Mouse (Mus musculus) forebrain, postnatal 0 days (tissue): ENCODE measurements around the gene Kcnk5. TPM values are rescaled to one million over a fixed set of nuclear protein-coding genes. Genes with fewer than 3 reads are reported as not detected.

Source experiments
- ATAC-seq: fragments of 200-750 bp; cut with Nextera tagmentation; 2 replicates; pipeline ENCODE4 v1.8.0; 2017; ENCODE audit warnings: mild to moderate bottlenecking, moderate library complexity
- DNase-seq: peaks from one replicate; pipeline ENCODE4 v3.0.0-alpha.2; 2015
- H3K27ac ChIP-seq: fragments of 300-500 bp; sonication (generic); 2 replicates; pipeline ENCODE4 v1.5.1; 2014; ENCODE audit warnings: low read depth, mild to moderate bottlenecking, antibody characterized with exemption, low read length, moderate library complexity, mixed read lengths
- H3K27me3 ChIP-seq: fragments of 300-500 bp; sonication (generic); 2 replicates; pipeline ENCODE4 v1.6.1; 2014; ENCODE audit warnings: mild to moderate bottlenecking, low read length, mixed read lengths; ENCODE audit not compliant: insufficient read depth
- H3K36me3 ChIP-seq: fragments of 300-500 bp; sonication (generic); 2 replicates; pipeline ENCODE4 v1.6.1; 2014; ENCODE audit warnings: mild to moderate bottlenecking, moderate library complexity; ENCODE audit not compliant: insufficient read depth
- H3K4me1 ChIP-seq: fragments of 300-500 bp; sonication (generic); 2 replicates; pipeline ENCODE4 v1.6.1; 2014; ENCODE audit warnings: antibody characterized with exemption; ENCODE audit not compliant: insufficient read depth
- H3K4me2 ChIP-seq: fragments of 300-500 bp; sonication (generic); 2 replicates; pipeline ENCODE4 v1.6.1; 2014; ENCODE audit warnings: low read depth, mild to moderate bottlenecking, moderate library complexity
- H3K4me3 ChIP-seq: fragments of 300-500 bp; sonication (generic); 2 replicates; pipeline ENCODE4 v1.5.1; 2014; ENCODE audit warnings: low read depth, low read length, mixed read lengths
- H3K9ac ChIP-seq: fragments of 300-500 bp; sonication (generic); 2 replicates; pipeline ENCODE4 v1.6.1; 2014; ENCODE audit warnings: mild to moderate bottlenecking
- H3K9me3 ChIP-seq: fragments of 300-500 bp; sonication (generic); 2 replicates; pipeline ENCODE4 v1.6.1; 2016; ENCODE audit warnings: low read length
- CTCF ChIP-seq: sonication (generic); IDR thresholded peaks from 2 replicates; pipeline ENCODE4 v1.5.1; 2016; ENCODE audit warnings: antibody characterized with exemption, control low read depth, low read depth
- WGBS: fragments of 180-500 bp; shearing (Covaris S2); extraction: QIAGEN DNeasy Blood & Tissue Kit; methylation state at CpG from one replicate; pipeline ENCODE4 v1.1.7; 2014; 5-methylcytosine and 5-hydroxymethylcytosine counted together
- polyA plus RNA-seq: library from polyadenylated mRNA; unstranded; fragments of >200 nt; fragmentation: Nextera tagmentation; extraction: Ambion mirVana; gene quantifications from 2 replicates; pipeline ENCODE4 v1.2.1, GENCODE M21; 2015
- total RNA-seq: library from RNA; depleted of rRNA; stranded (reverse); fragments of >200 nt; gene quantifications from 2 replicates; pipeline ENCODE4 v1.2.3, GENCODE M21; 2014; rRNA removed

The Kcnk5 gene
- 0.76 and 1.0 TPM in 2 replicates for total RNA-seq
- 0.63 and 0.71 TPM in 2 replicates for polyA plus RNA-seq

DNA sequence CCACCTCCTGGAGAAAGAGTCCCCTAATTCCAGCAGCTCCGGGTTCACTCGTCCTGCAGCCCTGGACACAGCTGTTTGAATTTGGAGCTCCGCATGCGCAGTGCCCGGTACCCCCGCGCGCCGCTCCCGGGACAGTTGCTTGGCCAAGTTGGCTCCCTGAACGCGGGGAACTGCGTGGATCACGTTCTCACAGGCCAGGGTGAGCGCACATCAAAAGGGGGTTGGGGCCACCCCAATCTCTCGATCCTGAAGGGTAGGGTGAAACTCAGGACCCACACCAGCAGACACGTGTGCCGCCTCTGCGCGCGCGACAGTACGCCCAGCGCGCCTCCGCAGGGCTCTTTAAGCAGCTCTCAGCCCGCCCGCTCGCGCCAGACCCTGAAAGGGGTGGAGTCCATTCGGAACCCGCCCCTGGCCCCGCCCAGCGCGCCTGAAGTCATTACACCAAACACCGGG lies at the start of gene Kcnk5:
TSS of gene Kcnk5 (minus strand) at position 344 of the 456 bp plus-strand sequence.
- DNase-seq (peak; percentile 80), ATAC-seq (peak; percentile 97)
- peak within 1 kb of the TSS; percentile 66 for H3K4me3 ChIP-seq
- H3K4me2 ChIP-seq: peak within 1 kb of the TSS; percentile 92
- H3K36me3 ChIP-seq: no peaks in the 10 kb centered on the region
- 3% methylated on average over 36 of the region's 36 CpGs for WGBS
- no peaks in the 10 kb centered on the region for H3K27me3 ChIP-seq
- no peak for TF ChIP-seq CTCF
- peak within 1 kb of the TSS; percentile 40 for H3K9ac ChIP-seq
- H3K27ac ChIP-seq: no peak within 1 kb of the TSS
- no peaks in the 10 kb centered on the region for H3K9me3 ChIP-seq
- H3K4me1 ChIP-seq: peaks cover 10% of the 10 kb centered on the region; the same call in 1 of the 2 replicates

DNA sequence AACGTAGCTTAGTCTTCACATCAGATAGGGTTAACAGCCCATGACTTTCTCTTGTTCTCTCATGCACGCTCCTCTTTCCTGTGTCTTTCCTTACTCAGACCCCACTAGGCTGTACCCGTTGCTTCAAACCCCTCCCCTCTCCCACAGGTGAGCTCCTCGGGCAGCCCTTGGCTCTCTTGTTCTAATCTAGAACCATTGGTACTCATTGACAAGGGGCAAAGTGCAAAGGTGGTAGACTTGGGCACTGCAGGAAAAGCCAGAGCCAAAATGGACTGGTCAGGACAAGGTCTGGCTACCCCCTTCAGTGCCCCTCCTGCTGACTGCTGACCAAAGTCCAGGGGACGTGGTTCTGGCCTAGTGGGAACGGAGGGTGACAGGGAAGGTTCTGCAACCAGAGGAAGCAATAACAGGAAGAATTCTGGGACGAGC lies 48.5 kb upstream of the Kcnk5 start:
- Histone ChIP-seq H3K9ac (no peak overlapping the region), H3K36me3 (no peaks in the 10 kb centered on the region), H3K4me1 (no peaks in the 10 kb centered on the region; the same call in 1 of the 2 replicates), H3K4me3 (no peak overlapping the region), H3K27me3 (no peaks in the 10 kb centered on the region), H3K9me3 (no peaks in the 10 kb centered on the region), H3K4me2 (no peak overlapping the region), H3K27ac (no peak overlapping the region)
- ATAC-seq (no peak), DNase-seq (no peak)
- WGBS: 90% methylated on average over 7 of the region's 7 CpGs
- TF ChIP-seq CTCF: no peak

DNA sequence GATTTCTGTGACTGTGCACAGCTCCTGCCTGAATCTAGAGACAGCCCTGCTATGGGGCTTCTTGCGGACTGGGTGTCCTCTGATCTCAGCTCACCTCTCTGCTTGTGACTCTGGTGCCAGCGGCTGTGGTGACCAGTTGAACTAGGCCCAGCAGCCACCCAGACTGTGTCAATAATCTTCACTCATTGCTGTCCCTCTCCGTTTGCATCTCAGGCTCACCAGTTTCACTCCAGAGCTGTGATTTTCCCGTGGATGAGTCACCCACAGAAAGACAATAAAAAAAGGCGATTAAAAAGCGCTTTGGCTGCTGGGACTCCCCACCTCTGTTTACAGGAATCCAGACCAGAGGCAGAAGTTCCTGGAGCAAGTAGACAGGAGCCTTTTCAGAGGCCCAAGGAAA lies 47.8 kb upstream of the Kcnk5 start:
- Histone ChIP-seq H3K4me1 (no peaks in the 10 kb centered on the region; the same call in 1 of the 2 replicates), H3K4me2 (no peak overlapping the region), H3K36me3 (no peaks in the 10 kb centered on the region), H3K9me3 (no peaks in the 10 kb centered on the region), H3K27ac (no peak overlapping the region), H3K4me3 (no peak overlapping the region), H3K27me3 (no peaks in the 10 kb centered on the region), H3K9ac (no peak overlapping the region)
- ATAC-seq (no peak), DNase-seq (no peak)
- WGBS: 75% methylated on average over 6 of the region's 6 CpGs
- no peak for TF ChIP-seq CTCF

DNA sequence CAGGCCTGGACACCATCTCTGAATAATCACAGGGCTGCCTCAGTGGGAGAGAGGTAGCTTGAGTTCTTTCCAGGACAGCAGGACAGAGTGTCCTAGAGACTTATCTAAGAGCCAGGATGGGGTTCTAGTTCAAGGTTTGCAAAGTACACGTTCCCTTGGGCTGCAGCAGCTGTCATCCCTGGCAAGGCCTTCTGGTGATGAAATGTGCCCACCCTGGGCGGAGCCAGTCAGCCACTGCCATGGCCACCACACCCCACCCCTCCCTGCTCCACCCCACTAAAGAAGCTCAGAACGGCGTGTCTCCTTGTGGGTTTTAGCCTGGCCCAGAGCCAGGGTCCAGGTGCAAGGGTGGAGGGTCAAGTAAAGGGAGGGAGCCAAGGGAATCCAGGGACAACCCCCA lies 46.7 kb upstream of the Kcnk5 start:
- Histone ChIP-seq H3K9me3 (no peaks in the 10 kb centered on the region), H3K36me3 (no peaks in the 10 kb centered on the region), H3K4me1 (no peaks in the 10 kb centered on the region; the same call in 1 of the 2 replicates), H3K9ac (no peak overlapping the region), H3K27me3 (no peaks in the 10 kb centered on the region), H3K4me3 (no peak overlapping the region), H3K4me2 (no peak overlapping the region), H3K27ac (no peak overlapping the region)
- no peak for DNase-seq
- ATAC-seq: no peak
- no peak for TF ChIP-seq CTCF
- WGBS: 68% methylated on average over 4 of the region's 4 CpGs

- Histone ChIP-seq H3K4me3 (no peak overlapping the region), H3K4me2 (no peak overlapping the region), H3K9ac (no peak overlapping the region), H3K27me3 (no peaks in the 10 kb centered on the region), H3K9me3 (no peaks in the 10 kb centered on the region), H3K4me1 (no peaks in the 10 kb centered on the region; the same call in 1 of the 2 replicates), H3K36me3 (no peaks in the 10 kb centered on the region), H3K27ac (no peak overlapping the region)
- no peak for TF ChIP-seq CTCF
- ATAC-seq: no peak
- 36% methylated on average over 2 of the region's 2 CpGs for WGBS
- DNase-seq: no peak
Measured at GRCm38 (mm10) chr14:20226982-20227381, 45.4 kb upstream of the Kcnk5 start.

- DNase-seq (no peak), ATAC-seq (no peak)
- no peaks in the 10 kb centered on the region for H3K27me3 ChIP-seq
- H3K4me2 ChIP-seq: no peak overlapping the region
- no peaks in the 10 kb centered on the region for H3K9me3 ChIP-seq
- H3K4me3 ChIP-seq: no peak overlapping the region
- H3K27ac ChIP-seq: no peak overlapping the region
- H3K36me3 ChIP-seq: no peaks in the 10 kb centered on the region
- WGBS: 38% methylated on average over 7 of the region's 7 CpGs
- H3K9ac ChIP-seq: no peak overlapping the region
- no peaks in the 10 kb centered on the region; the same call in 1 of the 2 replicates for H3K4me1 ChIP-seq
- TF ChIP-seq CTCF: no peak
Measured at GRCm38 (mm10) chr14:20226488-20226887, 44.9 kb upstream of the Kcnk5 start.

DNA sequence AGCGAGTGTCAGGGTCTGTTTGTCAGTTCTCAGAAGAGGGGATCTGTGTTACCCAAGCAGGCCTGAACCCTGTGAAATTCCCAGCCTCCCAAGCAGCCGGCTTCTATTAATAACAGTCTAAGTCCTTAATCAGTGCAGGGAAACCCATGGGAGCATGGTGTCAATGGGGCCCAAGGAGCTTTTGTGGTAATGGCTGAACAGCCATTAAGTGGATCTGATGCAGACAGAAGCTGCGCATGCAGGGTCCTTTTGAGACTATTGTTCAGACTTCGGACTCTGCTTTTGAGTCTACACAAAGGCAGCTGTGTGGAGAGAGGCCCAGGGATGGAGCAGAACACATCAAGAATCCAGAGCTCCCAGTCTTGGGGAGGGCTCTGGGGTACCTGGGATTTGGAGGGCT lies 43.9 kb upstream of the Kcnk5 start:
- ATAC-seq (no peak; the same call in 1 of the 2 replicates), DNase-seq (no peak)
- no peak overlapping the region for H3K27ac ChIP-seq
- no peak overlapping the region for H3K4me2 ChIP-seq
- H3K9ac ChIP-seq: no peak overlapping the region
- 16% methylated on average over 4 of the region's 4 CpGs for WGBS
- H3K4me3 ChIP-seq: no peak overlapping the region
- H3K4me1 ChIP-seq: no peaks in the 10 kb centered on the region; the same call in 1 of the 2 replicates
- no peaks in the 10 kb centered on the region for H3K9me3 ChIP-seq
- H3K27me3 ChIP-seq: no peaks in the 10 kb centered on the region
- TF ChIP-seq CTCF: no peak
- H3K36me3 ChIP-seq: no peaks in the 10 kb centered on the region
